Mouse (Mus musculus): ENCODE results near the gene Rbm48. TPM values are rescaled to one million over a fixed set of nuclear protein-coding genes. Genes with fewer than 3 reads are reported as not detected.
"Not testable (repeated sequence)": the region's sequence is repeated elsewhere in the genome, so short reads cannot be mapped to it uniquely, and the experiment has no call there.

Gene Rbm48
- polyA plus RNA-seq, 1 experiment from 2014 or later, result 15.6 TPM

DNA sequence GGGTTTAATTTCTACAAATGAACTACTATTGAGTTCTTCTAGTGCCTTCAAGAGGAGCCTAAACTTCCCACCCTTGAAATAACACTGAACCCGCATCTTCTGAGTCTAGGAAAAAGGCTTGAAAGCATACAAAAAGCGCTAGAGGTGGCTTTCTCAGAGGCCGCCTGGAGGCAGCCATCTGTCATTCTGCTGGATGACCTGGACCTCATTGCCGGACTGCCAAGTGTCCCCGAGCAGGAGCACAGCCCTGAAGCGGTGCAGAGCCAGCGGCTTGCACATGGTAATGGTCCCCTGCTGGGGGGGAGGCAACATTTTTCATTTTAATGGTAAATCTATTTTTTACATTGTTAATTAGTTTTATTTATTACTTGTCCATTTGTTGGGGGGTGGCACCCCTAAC lies 24.1 kb upstream of the Rbm48 start:
- Histone ChIP-seq H3K4me1 (ENCODE audit: control insufficient read depth, insufficient read depth, low read depth, low read length) (no peaks in the 10 kb centered on the region), H3K4me3 (ENCODE audit: low read length) (no peak overlapping the region), H3K27ac (ENCODE audit: low read depth, low read length) (no peak overlapping the region), H3K4me2 (ENCODE audit: low read length) (no peak overlapping the region), H3K9me3 (ENCODE audit: control insufficient read depth, low read length) (no peaks in the 10 kb centered on the region), H3K36me3 (ENCODE audit: control insufficient read depth, insufficient read depth, low read length) (peaks cover 32% of the 10 kb centered on the region), H3K9ac (ENCODE audit: low read depth, low read length) (no peak overlapping the region), H3K27me3 (replicated peaks; ENCODE audit: control insufficient read depth, insufficient read depth, low read length) (no peaks in the 10 kb centered on the region)
- no peak for ATAC-seq
- WGBS, result 81% methylated on average over 7 of the region's 7 CpGs

DNA sequence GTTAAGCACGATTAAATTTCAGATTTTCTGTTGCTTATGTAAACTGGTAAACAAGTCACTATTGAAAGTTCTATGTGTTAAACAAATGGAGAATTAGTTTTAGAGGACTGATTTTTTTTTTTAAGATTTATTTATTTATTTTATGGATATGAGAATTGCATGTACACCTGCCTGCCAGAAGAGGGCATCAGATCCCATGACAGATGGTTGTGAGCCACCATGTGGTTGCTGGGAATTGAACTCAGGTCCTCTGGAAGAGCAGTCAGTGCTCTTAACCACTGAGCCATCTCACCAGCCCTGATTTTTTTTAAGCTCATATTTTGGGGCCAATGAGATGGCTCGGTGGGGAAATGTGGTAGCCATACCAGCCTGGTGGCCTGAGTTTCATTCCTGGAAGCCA lies 15.4 kb upstream of the Rbm48 start:
- not testable (repeated sequence) for H3K27me3 ChIP-seq (replicated peaks; ENCODE audit: control insufficient read depth, insufficient read depth, low read length); H3K4me2 ChIP-seq (ENCODE audit: low read length); H3K9me3 ChIP-seq (ENCODE audit: control insufficient read depth, low read length); H3K4me3 ChIP-seq (ENCODE audit: low read length); ATAC-seq; H3K27ac ChIP-seq (ENCODE audit: low read depth, low read length); H3K9ac ChIP-seq (ENCODE audit: low read depth, low read length); H3K4me1 ChIP-seq (ENCODE audit: control insufficient read depth, insufficient read depth, low read depth, low read length)
- peaks cover 31% of the 10 kb centered on the region for H3K36me3 ChIP-seq (ENCODE audit: control insufficient read depth, insufficient read depth, low read length)
- WGBS, result 91% methylated on average over 2 of the region's 2 CpGs

DNA sequence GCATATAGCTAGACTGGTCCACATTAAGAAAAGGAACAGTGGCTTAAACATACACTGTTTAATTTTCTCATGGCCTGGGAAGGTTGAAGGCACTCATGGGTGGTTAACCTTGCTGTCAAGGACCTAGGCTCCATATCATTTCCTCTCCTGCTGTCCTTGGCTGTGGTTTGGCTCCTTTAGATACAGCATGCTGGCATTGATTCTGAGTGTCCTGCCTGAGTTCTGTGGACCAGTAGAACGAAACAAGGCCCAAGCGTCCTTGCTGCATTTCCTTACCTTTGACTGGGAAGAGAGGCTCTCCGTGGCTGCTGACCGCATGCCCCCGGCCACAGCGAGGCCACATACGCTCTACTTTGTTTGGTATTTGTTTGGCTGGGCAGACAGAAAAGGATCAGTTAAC lies 12.9 kb upstream of the Rbm48 start:
- H3K4me3 ChIP-seq (ENCODE audit: low read length), result no peak overlapping the region
- no peaks in the 10 kb centered on the region for H3K4me1 ChIP-seq (ENCODE audit: control insufficient read depth, insufficient read depth, low read depth, low read length)
- no peaks in the 10 kb centered on the region for H3K9me3 ChIP-seq (ENCODE audit: control insufficient read depth, low read length)
- 95% methylated on average over 7 of the region's 7 CpGs for WGBS
- H3K4me2 ChIP-seq (ENCODE audit: low read length), result no peak overlapping the region
- H3K36me3 ChIP-seq (ENCODE audit: control insufficient read depth, insufficient read depth, low read length), result peaks cover 31% of the 10 kb centered on the region
- H3K9ac ChIP-seq (ENCODE audit: low read depth, low read length), result no peak overlapping the region
- H3K27me3 ChIP-seq (replicated peaks; ENCODE audit: control insufficient read depth, insufficient read depth, low read length), result no peaks in the 10 kb centered on the region
- no peak for ATAC-seq
- no peak overlapping the region for H3K27ac ChIP-seq (ENCODE audit: low read depth, low read length)

DNA sequence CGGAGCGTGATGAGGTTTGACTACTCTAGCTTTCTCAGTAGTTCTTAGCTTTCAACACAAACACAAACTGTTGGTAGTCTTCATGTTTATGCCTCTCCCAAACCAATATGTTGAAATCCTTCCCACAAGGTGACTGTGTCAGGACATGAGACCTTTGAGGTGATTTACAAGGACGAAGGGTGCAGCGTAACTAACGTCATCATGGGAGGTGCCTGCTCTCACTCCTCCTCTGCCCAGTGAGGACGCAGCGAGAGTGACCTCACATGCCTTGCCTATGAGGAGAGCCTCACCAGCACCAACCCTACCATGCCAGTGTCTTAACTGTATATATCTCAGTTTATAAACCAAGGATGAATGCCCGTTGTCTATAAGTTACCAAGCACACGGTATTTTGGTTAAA lies 10.7 kb upstream of the Rbm48 start:
- H3K4me1 ChIP-seq (ENCODE audit: control insufficient read depth, insufficient read depth, low read depth, low read length), result no peaks in the 10 kb centered on the region
- H3K4me3 ChIP-seq (ENCODE audit: low read length), result no peak overlapping the region
- no peak for ATAC-seq
- no peaks in the 10 kb centered on the region for H3K9me3 ChIP-seq (ENCODE audit: control insufficient read depth, low read length)
- H3K4me2 ChIP-seq (ENCODE audit: low read length), result no peak overlapping the region
- no peaks in the 10 kb centered on the region for H3K27me3 ChIP-seq (replicated peaks; ENCODE audit: control insufficient read depth, insufficient read depth, low read length)
- no peak overlapping the region for H3K9ac ChIP-seq (ENCODE audit: low read depth, low read length)
- 96% methylated on average over 9 of the region's 9 CpGs for WGBS
- H3K36me3 ChIP-seq (ENCODE audit: control insufficient read depth, insufficient read depth, low read length), result peaks cover 32% of the 10 kb centered on the region
- no peak overlapping the region for H3K27ac ChIP-seq (ENCODE audit: low read depth, low read length)

DNA sequence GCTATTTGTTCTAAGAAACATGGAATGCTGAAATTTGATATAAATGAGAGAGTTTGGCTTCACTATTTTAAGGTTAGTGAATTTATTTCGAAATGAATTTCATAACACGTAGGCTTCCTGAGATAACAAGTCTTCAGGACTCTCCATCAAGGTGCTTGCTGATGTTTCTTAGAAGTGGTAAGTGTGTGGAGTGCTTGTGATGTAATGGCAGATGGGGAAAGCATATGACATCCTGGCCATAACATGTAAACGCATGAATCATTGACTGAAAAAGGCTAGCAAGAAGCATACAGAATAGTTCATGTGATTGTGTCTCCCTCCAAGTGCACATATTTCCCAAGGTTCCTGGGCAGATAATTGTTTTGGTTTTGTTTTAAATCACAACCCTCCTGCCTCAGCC lies 4.4 kb upstream of the Rbm48 start:
- Histone ChIP-seq H3K27ac (ENCODE audit: low read depth, low read length) (no peak overlapping the region), H3K4me3 (ENCODE audit: low read length) (no peak overlapping the region)
- WGBS, result 90% methylated on average over 3 of the region's 3 CpGs

DNA sequence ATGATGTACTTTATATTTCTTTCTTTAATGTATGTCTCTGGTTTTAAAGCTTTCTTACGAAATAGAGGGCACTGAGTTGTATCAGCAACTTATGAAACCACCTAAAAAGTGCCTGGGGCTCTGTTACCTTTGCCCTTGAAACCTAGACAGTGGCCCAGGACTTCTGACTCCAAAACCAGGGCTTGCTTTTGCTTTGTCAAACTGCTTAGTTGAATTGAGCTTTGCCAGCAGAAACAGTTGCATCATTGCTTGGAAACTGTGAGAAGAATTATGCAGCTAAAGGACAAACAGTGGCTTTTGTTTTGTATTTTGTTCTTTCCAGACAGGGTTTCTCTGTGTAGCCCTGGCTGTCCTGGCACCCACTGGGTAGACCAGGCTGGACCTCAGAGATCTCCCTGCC lies 3.9 kb upstream of the Rbm48 start:
- Histone ChIP-seq H3K27ac (ENCODE audit: low read depth, low read length) (no peak overlapping the region), H3K9ac (ENCODE audit: low read depth, low read length) (no peak overlapping the region), H3K27me3 (replicated peaks; ENCODE audit: control insufficient read depth, insufficient read depth, low read length) (no peaks in the 10 kb centered on the region), H3K4me3 (ENCODE audit: low read length) (no peak overlapping the region), H3K9me3 (ENCODE audit: control insufficient read depth, low read length) (no peaks in the 10 kb centered on the region), H3K4me2 (ENCODE audit: low read length) (no peak overlapping the region), H3K36me3 (ENCODE audit: control insufficient read depth, insufficient read depth, low read length) (peaks cover 7% of the 10 kb centered on the region), H3K4me1 (ENCODE audit: control insufficient read depth, insufficient read depth, low read depth, low read length) (peaks cover 5% of the 10 kb centered on the region)
- WGBS, result 81% methylated on average over 1 of the region's 1 CpGs
- no peak for ATAC-seq

More for the DNA sequence above, 4.4 kb upstream of the Rbm48 start:
- Histone ChIP-seq H3K27me3 (replicated peaks; ENCODE audit: control insufficient read depth, insufficient read depth, low read length) (no peaks in the 10 kb centered on the region), H3K36me3 (ENCODE audit: control insufficient read depth, insufficient read depth, low read length) (peaks cover 11% of the 10 kb centered on the region), H3K9ac (ENCODE audit: low read depth, low read length) (no peak overlapping the region), H3K4me1 (ENCODE audit: control insufficient read depth, insufficient read depth, low read depth, low read length) (peaks cover 4% of the 10 kb centered on the region), H3K9me3 (ENCODE audit: control insufficient read depth, low read length) (no peaks in the 10 kb centered on the region), H3K4me2 (ENCODE audit: low read length) (no peak overlapping the region)
- no peak for ATAC-seq

DNA sequence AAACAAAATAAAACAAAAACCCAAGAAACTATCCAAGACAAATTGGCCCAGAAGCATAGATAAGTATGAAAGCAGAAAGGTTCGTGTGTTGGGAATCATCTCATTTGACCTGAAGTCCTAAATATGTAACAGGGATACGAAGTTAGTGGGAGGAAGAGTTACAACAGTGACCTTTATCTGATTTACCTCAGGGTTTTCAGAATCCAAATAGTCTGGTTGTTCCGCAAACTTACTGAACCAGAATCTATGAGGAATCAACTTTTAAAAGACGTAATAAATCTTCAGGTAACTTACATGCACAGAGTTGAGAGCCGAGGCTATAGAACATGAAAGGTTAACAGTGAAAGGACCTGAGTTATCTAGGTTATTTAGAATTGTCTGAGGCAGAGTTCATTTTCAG lies 2.4 kb upstream of the Rbm48 start:
- Histone ChIP-seq H3K9ac (ENCODE audit: low read depth, low read length) (no peak overlapping the region), H3K36me3 (ENCODE audit: control insufficient read depth, insufficient read depth, low read length) (peaks cover 2% of the 10 kb centered on the region), H3K9me3 (ENCODE audit: control insufficient read depth, low read length) (no peaks in the 10 kb centered on the region), H3K4me1 (ENCODE audit: control insufficient read depth, insufficient read depth, low read depth, low read length) (peaks cover 15% of the 10 kb centered on the region), H3K4me3 (ENCODE audit: low read length) (no peak overlapping the region), H3K27ac (ENCODE audit: low read depth, low read length) (no peak overlapping the region), H3K4me2 (ENCODE audit: low read length) (no peak overlapping the region), H3K27me3 (replicated peaks; ENCODE audit: control insufficient read depth, insufficient read depth, low read length) (no peaks in the 10 kb centered on the region)
- 97% methylated on average over 5 of the region's 5 CpGs for WGBS
- ATAC-seq, result no peak

DNA sequence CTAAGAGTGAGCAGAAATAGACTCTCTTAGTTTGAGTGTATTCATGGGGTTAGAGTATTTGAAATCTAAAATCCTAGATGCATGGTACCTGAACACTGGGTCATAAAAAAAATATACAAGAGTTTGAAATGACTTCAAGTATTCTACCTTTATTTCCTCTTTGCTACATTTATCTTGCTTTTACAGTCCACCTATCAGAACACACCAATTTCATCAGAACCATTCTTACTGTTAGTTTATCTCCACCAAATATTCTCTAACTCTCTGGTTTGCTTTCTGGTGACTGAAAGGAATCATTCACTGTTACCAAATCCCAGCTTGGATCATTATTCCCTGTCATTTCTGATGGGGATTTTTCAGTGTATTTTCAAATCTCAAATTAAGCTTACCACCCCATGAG lies 786 bp upstream of the Rbm48 start:
- H3K9me3 ChIP-seq (ENCODE audit: control insufficient read depth, low read length), result no peaks in the 10 kb centered on the region
- peak overlapping the region; percentile 91 for H3K4me3 ChIP-seq (ENCODE audit: low read length)
- ATAC-seq, result no peak
- no peak overlapping the region for H3K27ac ChIP-seq (ENCODE audit: low read depth, low read length)
- no peaks in the 10 kb centered on the region for H3K36me3 ChIP-seq (ENCODE audit: control insufficient read depth, insufficient read depth, low read length)
- H3K4me1 ChIP-seq (ENCODE audit: control insufficient read depth, insufficient read depth, low read depth, low read length), result peaks cover 15% of the 10 kb centered on the region
- no peaks in the 10 kb centered on the region for H3K27me3 ChIP-seq (replicated peaks; ENCODE audit: control insufficient read depth, insufficient read depth, low read length)
- peak overlapping the region; percentile 86; the same call in 1 of the 2 replicates for H3K9ac ChIP-seq (ENCODE audit: low read depth, low read length)
- peak overlapping the region; percentile 86 for H3K4me2 ChIP-seq (ENCODE audit: low read length)

DNA sequence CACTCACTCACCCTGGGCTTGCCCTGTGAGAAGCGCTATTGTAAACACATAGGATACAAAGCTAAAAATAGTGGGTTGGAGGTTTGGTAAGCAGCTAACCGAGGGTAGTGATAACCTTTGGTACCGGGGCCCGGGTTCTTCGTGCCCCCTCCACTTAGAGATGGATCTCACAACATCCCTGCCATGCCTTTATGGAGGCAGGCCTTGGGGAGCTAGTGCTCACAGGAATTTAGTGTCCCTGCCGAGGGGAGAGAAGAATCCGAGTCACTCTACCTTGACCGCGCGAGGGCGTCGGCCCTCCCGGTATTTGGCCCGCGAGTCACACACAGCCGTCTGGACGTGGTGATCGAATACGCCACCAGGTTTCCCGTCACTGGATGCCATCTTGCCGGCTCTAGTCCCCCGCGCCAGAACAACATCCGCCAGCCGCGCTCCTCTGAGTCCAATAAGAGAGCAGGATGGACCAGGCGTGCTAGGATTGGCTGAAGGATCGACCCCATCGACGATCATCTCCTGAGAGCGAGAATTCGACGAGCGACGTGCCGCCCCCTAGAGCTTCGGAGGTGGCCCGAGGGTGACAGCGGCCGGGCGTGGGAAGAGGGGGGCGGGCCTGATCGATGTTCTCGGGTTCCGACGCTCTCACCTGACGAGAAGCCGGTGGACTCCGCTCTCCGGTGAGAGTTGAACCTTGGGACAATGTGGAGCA lies 539 bp downstream of the Rbm48 start, which contains the start of gene Pex1:
Gene Pex1 (plus strand): TSS at position 374 of the 706 bp plus-strand sequence.
- peak within 1 kb of the TSS; percentile 91 for H3K4me3 ChIP-seq (ENCODE audit: low read length)
- no peaks in the 10 kb centered on the region for H3K9me3 ChIP-seq (ENCODE audit: control insufficient read depth, low read length)
- H3K27me3 ChIP-seq (replicated peaks; ENCODE audit: control insufficient read depth, insufficient read depth, low read length), result no peaks in the 10 kb centered on the region
- peaks cover 6% of the 10 kb centered on the region for H3K36me3 ChIP-seq (ENCODE audit: control insufficient read depth, insufficient read depth, low read length)
- ATAC-seq, result peak; percentile 98
- H3K9ac ChIP-seq (ENCODE audit: low read depth, low read length), result peak within 1 kb of the TSS; percentile 86
- peak within 1 kb of the TSS; percentile 86 for H3K4me2 ChIP-seq (ENCODE audit: low read length)
- WGBS, result under 1% methylated on average over 50 of the region's 50 CpGs
- H3K4me1 ChIP-seq (ENCODE audit: control insufficient read depth, insufficient read depth, low read depth, low read length), result peaks cover 15% of the 10 kb centered on the region
- peak within 1 kb of the TSS; percentile 85 for H3K27ac ChIP-seq (ENCODE audit: low read depth, low read length)

All from hindbrain, embryonic 16.5 days (tissue).